Mouse (Mus musculus) retina, postnatal 7 days (tissue): ENCODE data around the gene Akap7.

Experiments used
- DNase-seq: peaks from one replicate; pipeline ENCODE4 v3.0.0-alpha.2; 2012; ENCODE audit warnings: low read depth, low spot score

The Akap7 gene

GRCm38 (mm10) chr10:25307770-25308169, at the start of gene Akap7:
TSS of gene Akap7 (minus strand) at chr10:25307870.
- DNase-seq, result no peak

- no peak for DNase-seq
Measured at GRCm38 (mm10) chr10:25354390-25354789, 46.7 kb upstream of the Akap7 start.

DNA sequence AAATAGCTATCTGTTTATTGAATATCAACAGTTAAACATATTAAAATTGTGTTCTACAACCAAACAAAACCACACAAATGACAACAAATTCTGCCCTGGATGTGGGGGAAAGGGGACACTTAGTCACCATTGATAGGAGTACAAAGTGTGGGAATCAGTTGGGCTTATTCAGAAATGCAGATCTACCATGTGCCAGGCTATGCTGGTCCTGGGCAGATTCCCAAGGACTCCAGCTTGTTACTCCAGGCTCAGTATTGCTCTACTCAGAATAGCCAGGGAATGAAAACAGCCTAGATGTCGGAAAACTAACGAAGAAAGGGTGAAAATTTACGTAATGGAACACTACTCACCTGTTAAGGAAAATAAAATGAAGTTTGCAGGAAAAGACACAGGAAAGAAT, 46.3 kb upstream of the Akap7 start:
- no peak for DNase-seq

DNA sequence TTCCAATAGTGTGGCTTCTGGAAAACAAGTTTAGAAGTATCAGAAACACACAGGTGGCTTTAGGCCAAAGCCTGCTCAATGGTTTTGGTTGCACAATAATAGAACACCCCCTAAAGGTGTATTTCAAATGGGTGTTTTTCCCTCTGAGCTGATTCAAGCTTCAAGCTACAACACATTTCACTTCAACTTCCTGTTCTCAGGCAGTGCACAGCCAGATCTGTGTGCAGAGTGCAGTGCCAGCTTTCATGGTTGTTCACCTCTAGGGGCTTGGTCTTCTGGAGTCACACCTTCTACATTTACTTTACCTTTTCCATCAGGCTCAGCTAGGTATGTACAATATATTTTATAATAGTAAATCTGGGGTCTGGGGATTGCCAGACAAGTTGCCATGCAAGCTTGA, 35.1 kb upstream of the Akap7 start:
- no peak for DNase-seq

- DNase-seq, result no peak
Measured at GRCm38 (mm10) chr10:25340675-25341074, 33.0 kb upstream of the Akap7 start.

DNA sequence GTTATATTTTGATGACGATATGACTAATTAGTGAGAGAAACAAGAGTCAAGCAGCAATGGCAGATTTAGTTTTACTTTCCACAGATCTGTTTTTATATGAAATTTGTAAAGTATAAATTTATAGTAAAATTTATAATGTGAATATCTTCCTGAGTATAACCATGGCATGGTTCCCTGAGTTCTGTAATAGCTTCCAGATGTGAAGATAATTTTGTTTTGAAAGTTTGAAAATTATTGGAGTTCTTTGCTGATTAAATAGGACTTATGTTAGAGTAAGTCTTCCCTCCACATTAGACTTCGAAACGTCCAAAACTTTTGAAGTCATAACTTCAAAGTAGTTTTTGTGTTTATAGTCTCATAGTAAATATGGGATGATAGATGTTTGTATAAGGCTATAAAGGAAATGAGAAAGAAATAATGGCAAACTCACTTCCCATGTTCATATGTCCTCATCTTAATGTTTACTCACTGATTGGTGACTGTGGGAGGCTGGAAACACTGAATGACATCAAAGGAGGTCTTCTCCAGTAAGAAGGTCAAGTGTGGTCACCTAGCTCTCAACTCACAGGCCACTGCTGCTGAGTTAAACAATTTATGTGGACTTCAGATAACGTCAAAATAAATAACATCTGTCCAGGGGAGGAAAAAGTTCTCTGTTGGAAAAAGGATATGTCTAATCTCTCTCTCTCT, 25.9 kb upstream of the Akap7 start:
- no peak for DNase-seq

GRCm38 (mm10) chr10:25331321-25332049, 23.8 kb upstream of the Akap7 start:
- no peak for DNase-seq

DNA sequence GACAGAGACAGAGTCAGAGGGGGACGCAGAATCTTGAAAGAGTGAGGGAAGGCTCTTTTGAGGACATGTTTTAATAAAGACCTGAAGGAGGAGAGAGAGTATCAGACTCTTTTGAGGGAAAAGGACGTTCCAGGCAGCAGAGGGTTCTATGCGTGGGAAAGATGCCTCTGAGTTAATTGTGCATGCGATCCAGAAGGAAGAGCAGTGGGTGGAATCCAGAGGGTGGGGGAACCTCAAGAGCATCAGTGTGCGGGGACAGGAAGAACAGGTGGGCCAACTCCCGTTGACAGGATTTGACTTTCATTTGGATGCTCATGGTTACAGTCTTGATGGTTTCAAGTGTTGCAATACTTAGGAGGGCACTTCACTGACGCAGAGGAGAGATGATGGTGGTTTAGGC, 22.4 kb upstream of the Akap7 start:
- DNase-seq, result no peak

GRCm38 (mm10) chr10:25327511-25327910, 19.8 kb upstream of the Akap7 start:
- no peak for DNase-seq

GRCm38 (mm10) chr10:25325690-25326089, 18.0 kb upstream of the Akap7 start:
- DNase-seq, result no peak

- DNase-seq, result no peak
Measured at GRCm38 (mm10) chr10:25321198-25321597, 13.5 kb upstream of the Akap7 start.

DNA sequence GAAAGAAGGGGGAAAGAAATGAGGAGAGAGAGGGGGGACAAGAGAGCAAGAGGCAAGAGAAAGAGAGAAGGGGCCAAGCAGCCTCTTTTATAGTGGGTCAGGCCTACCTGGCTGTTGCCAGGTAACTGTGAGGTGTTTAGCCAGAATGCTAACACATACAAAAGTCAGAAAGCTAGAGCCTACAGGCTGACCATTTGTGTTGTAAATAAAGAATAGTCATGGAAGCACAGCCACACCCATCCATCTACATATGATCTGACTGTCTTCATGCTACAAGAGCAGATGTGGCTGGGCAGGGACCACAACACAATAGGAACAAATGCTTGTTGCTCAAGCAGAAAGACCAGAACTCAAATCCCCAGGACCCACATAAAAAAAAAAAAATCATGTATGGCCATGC, 11.9 kb upstream of the Akap7 start:
- DNase-seq, result no peak

- DNase-seq, result no peak
Measured at GRCm38 (mm10) chr10:25318405-25318804, 10.7 kb upstream of the Akap7 start.

GRCm38 (mm10) chr10:25317665-25318064, 10.0 kb upstream of the Akap7 start:
- no peak for DNase-seq

GRCm38 (mm10) chr10:25313856-25314584, 6.3 kb upstream of the Akap7 start:
- no peak for DNase-seq

GRCm38 (mm10) chr10:25311554-25312212, 4.0 kb upstream of the Akap7 start:
- no peak for DNase-seq

DNA sequence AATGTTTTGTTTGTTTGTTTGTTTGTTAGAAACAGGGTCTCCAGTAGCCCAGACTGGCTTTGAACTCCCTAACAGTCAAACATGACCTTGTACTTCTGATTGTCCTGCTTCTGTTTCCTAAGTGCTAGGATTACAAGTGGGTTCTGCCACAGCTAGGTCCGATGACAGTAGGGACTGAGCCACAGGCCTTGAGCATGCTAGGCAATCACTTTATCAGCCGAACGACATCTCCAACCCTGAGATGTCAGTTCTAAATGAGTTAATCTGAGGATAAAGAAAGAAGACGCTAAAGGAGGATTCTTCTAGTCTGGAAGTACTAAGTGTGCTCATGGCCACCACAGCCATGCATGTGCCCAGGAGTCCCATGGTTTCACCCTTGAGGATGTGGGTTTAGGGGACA, 3.1 kb upstream of the Akap7 start:
- no peak for DNase-seq

DNA sequence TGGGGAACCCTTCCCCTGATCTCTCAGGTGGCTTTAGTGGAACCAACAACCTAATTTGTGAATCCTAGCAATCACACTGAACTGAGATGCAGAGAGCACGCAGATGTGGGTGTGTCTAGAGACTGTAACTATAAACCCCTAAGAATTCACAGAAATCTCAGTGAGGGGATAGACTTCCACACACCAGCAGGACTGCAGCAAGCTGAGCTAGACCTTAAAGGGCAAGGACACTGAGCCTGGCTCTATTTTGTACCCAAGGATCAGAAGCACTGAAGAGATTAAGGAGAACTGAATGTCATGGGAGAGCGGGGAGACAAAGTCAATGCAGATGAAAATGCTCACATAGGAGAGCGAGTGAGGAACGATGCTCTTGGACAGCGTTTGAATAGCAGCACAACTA, 2.3 kb upstream of the Akap7 start:
- DNase-seq, result no peak

DNA sequence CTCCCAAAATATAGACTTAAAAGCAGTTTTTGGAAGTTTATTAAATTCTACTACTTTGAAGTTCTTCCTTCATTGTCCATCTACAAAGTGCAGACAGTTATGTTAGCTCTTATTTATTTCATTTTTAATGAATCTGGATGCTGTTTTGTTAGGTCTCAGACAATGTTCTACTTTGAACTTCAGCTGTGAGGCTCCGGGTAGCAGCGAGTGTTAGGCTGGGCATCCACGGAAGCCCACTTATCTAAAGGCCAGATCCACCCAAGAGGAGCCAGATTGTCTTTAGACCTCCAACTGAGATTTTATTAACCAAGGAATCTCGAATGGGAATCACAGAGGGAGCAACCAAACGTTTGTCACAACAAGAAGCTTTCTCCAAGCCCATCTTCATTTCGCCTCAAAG, 2.5 kb downstream of the Akap7 start:
- DNase-seq, result no peak

GRCm38 (mm10) chr10:25304608-25305007, 3.1 kb downstream of the Akap7 start:
- DNase-seq, result no peak

DNA sequence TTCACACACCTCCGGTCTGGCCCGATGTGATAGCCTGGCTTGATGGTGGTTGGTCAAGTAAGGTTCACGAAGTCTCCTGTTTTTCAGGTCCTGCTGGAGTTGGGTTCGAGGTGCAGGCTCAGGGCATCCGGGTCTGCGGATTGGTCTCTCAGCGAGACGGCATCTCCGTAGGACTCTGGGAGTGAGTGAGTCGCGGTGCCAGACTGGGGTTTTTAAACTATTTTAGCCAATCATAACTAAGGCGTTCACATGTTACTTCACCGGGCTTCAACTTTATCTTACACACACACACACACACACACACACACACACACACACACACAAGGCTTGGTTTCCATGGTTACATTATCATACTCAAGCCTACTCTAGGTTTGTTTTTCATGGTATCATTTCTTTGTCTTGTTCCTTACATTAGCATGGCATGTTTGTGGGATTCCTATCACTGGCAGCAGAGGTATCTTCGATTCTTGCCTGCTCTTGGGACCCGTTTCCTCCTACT, 8.6 kb downstream of the Akap7 start:
- no peak for DNase-seq

DNA sequence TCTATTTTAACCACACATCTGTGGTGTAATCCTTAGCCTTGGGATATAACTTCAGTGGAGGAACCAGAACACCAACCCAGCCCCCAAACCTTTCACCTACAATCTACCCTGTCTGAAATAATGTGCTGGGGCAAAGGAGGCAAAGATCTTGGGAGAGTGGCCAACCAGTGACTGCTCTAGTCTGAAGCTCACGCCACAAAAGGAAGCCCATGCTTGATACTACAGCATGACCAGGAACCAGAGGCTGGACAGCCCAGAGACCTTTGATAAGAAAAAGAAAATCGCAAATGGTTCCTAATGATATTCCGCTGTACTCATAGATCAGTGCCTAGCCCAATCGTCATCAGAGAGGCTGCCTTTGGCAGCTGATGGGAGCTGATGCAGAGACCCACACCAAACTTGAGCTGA, 9.4 kb downstream of the Akap7 start:
- DNase-seq, result no peak
